Mouse (Mus musculus) embryonic facial prominence, embryonic 14.5 days (tissue): Measurements from ENCODE around the gene 1700025G04Rik. TPM values are rescaled to one million over a fixed set of nuclear protein-coding genes. Genes with fewer than 3 reads are reported as not detected.

Source experiments
- ATAC-seq: fragments of 200-750 bp; cut with Nextera tagmentation; 2 replicates; pipeline ENCODE4 v1.8.0; 2017; ENCODE audit warnings: low read depth, moderate number of reproducible peaks, moderate TSS enrichment
- DNase-seq: peaks from one replicate; pipeline ENCODE4 v3.0.0-alpha.2; 2015; ENCODE audit warnings: low spot score
- H3K27ac ChIP-seq: fragments of 300-500 bp; sonication (generic); replicated peaks from 2 replicates; pipeline ENCODE4 v1.5.1; 2014; ENCODE audit warnings: low read depth, mild to moderate bottlenecking, low read length, moderate library complexity
- H3K27me3 ChIP-seq: fragments of 300-500 bp; sonication (generic); replicated peaks from 2 replicates; pipeline ENCODE4 v1.6.1; 2014; ENCODE audit warnings: low read length; ENCODE audit not compliant: control insufficient read depth, insufficient read depth
- H3K36me3 ChIP-seq: fragments of 300-500 bp; sonication (generic); 2 replicates; pipeline ENCODE4 v1.6.1; 2014; ENCODE audit warnings: low read length, mixed read lengths; ENCODE audit not compliant: control insufficient read depth, insufficient read depth
- H3K4me1 ChIP-seq: fragments of 300-500 bp; sonication (generic); 2 replicates; pipeline ENCODE4 v1.6.1; 2014; ENCODE audit warnings: antibody characterized with exemption, low read length; ENCODE audit not compliant: control insufficient read depth, insufficient read depth
- H3K4me2 ChIP-seq: fragments of 300-500 bp; sonication (generic); 2 replicates; pipeline ENCODE4 v1.6.1; 2014; ENCODE audit warnings: low read depth, mild to moderate bottlenecking, low read length, moderate library complexity, mixed read lengths
- H3K4me3 ChIP-seq: fragments of 300-500 bp; sonication (generic); 2 replicates; pipeline ENCODE4 v1.5.1; 2014; ENCODE audit warnings: low read depth, mild to moderate bottlenecking, low read length
- H3K9ac ChIP-seq: fragments of 300-500 bp; sonication (generic); 2 replicates; pipeline ENCODE4 v1.6.1; 2014; ENCODE audit warnings: low read depth, mild to moderate bottlenecking, low read length, moderate library complexity, mixed read lengths
- H3K9me3 ChIP-seq: fragments of 300-500 bp; sonication (generic); 2 replicates; pipeline ENCODE4 v1.6.1; 2016; ENCODE audit warnings: low read length; ENCODE audit not compliant: control insufficient read depth
- WGBS: fragments of 180-500 bp; shearing (Covaris S2); extraction: QIAGEN DNeasy Blood & Tissue Kit; methylation state at CpG from one replicate; pipeline ENCODE4 v1.1.7; 2014; 5-methylcytosine and 5-hydroxymethylcytosine counted together
- polyA plus RNA-seq: library from polyadenylated mRNA; unstranded; fragments of >200 nt; fragmentation: Nextera tagmentation; extraction: Ambion mirVana; gene quantifications from 2 replicates; pipeline ENCODE4 v1.2.1, GENCODE M21; 2014

The 1700025G04Rik gene
- polyA plus RNA-seq, 1 experiment from 2014 or later = 35.5 TPM

DNA sequence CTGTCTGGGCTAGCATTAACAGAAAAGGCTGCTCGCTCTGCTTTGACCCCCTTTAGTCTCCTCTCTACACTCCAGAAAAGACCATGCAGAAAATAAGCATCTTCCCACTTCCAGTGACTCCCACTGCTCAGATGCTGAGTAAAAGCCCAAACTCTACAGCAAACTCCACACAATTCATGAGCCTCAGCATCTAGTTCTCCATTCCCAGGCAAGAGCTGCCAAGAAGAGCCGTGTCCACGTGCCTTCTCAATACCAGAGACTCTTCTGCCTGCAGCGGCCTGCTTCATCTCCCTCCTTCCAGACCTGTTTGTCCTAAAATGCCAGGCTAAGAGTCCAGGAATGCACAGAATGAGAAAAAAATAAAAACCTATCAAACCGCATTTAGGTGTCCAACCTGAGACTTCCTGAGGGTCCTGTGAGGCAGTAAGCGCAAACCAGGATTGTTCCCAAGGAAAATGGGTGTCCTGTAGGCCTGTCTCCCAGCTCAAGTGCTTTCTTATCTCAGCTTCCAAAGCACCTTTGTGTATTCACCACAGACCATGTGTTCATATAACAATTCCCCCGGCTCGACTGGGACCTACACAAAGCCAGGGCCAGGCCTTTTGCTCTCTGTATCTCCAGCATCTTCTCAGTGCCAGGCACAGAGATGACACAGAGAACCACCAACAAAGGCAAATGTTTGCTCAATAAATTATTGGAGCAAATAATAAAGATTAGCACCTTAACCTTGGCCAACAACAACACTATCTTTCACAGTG is 7.8 kb downstream of the 1700025G04Rik start:
- Histone ChIP-seq H3K9ac (no peak overlapping the region), H3K27me3 (no peaks in the 10 kb centered on the region), H3K9me3 (no peaks in the 10 kb centered on the region), H3K36me3 (no peaks in the 10 kb centered on the region), H3K27ac (no peak overlapping the region), H3K4me1 (peaks cover 29% of the 10 kb centered on the region), H3K4me2 (no peak overlapping the region), H3K4me3 (no peak overlapping the region)
- DNase-seq (no peak), ATAC-seq (no peak)
- 77% methylated on average over 8 of the region's 8 CpGs for WGBS

DNA sequence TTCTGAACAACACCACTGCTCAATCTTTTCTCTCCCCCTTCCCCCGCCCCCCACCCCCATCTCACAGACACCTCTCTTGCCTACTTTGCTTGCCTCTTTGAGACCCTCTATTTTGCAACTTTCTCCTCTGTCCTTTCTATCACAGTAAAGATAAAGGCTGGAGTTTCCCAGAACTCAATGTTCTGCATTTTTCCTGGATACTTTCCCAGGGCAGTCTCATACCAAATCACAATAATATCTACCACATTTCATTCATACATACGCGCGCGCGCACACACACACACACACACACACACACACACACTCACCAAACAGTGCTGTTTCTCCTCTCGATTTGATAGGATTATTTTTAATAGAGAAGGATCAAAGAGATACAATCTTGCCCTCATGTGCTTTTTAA is 8.8 kb downstream of the 1700025G04Rik start:
- 82% methylated on average over 7 of the region's 7 CpGs for WGBS

DNA sequence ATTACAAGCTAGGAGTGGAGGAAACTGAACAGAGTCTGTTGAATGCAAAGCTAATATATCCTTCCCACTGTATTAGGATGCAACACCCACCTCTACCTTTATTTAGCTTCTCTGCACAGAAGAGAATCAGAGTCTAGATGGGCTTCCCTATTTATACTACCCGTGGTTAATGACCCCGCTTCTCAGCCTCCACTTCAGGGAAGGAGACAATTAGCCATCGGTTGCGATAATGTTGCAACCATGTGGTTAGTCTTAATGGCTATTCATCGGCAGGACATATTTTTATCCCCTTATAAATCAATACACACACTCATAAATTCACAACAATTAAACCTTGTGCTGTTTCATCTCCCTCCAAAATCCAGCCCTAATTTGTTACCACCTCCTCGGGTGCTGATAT is 9.7 kb downstream of the 1700025G04Rik start:
- H3K4me1 ChIP-seq = peaks cover 19% of the 10 kb centered on the region
- no peaks in the 10 kb centered on the region for H3K9me3 ChIP-seq
- H3K4me3 ChIP-seq = no peak overlapping the region
- no peak overlapping the region for H3K4me2 ChIP-seq
- H3K27me3 ChIP-seq = no peaks in the 10 kb centered on the region
- 85% methylated on average over 6 of the region's 6 CpGs for WGBS
- DNase-seq (no peak), ATAC-seq (no peak)
- no peaks in the 10 kb centered on the region for H3K36me3 ChIP-seq
- H3K9ac ChIP-seq = no peak overlapping the region
- H3K27ac ChIP-seq = no peak overlapping the region

More for the DNA sequence above, 8.8 kb downstream of the 1700025G04Rik start:
- Histone ChIP-seq H3K4me1 (peaks cover 26% of the 10 kb centered on the region), H3K27ac (no peak overlapping the region), H3K4me2 (no peak overlapping the region), H3K9me3 (no peaks in the 10 kb centered on the region), H3K9ac (no peak overlapping the region), H3K36me3 (no peaks in the 10 kb centered on the region), H3K27me3 (no peaks in the 10 kb centered on the region), H3K4me3 (no peak overlapping the region)
- ATAC-seq (no peak), DNase-seq (no peak)

DNA sequence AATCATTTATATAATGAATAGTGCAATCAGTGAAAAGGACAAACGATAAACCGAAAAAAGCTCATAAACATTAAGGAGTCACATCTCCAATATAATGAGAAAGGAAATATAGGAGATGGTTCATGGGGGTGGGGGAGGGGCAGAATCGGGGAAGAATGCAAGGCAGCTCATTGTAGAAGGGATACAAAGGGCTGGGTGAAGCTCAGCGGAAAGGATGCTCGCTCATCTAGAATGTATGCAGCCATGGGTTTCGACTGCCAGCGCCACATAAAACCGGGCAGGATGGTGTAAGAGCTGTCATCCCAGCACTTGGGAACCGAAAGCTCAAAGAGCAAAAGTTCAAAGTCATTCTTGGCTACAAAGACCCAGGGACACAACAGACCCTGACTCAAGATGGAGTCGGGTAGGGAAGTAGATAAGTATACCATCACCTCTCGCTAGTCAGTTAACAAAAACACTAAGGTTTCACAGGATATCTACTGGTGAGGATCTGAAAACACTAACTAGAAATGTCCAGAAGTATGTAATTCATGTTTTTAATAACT is 12.7 kb downstream of the 1700025G04Rik start:
- H3K9ac ChIP-seq = no peak overlapping the region
- no peaks in the 10 kb centered on the region for H3K36me3 ChIP-seq
- H3K27ac ChIP-seq = no peak overlapping the region
- no peaks in the 10 kb centered on the region for H3K27me3 ChIP-seq
- ATAC-seq (no peak), DNase-seq (peak; percentile 21)
- no peaks in the 10 kb centered on the region for H3K9me3 ChIP-seq
- H3K4me2 ChIP-seq = no peak overlapping the region
- H3K4me3 ChIP-seq = no peak overlapping the region
- peaks cover 18% of the 10 kb centered on the region for H3K4me1 ChIP-seq
- 67% methylated on average over 11 of the region's 11 CpGs for WGBS

DNA sequence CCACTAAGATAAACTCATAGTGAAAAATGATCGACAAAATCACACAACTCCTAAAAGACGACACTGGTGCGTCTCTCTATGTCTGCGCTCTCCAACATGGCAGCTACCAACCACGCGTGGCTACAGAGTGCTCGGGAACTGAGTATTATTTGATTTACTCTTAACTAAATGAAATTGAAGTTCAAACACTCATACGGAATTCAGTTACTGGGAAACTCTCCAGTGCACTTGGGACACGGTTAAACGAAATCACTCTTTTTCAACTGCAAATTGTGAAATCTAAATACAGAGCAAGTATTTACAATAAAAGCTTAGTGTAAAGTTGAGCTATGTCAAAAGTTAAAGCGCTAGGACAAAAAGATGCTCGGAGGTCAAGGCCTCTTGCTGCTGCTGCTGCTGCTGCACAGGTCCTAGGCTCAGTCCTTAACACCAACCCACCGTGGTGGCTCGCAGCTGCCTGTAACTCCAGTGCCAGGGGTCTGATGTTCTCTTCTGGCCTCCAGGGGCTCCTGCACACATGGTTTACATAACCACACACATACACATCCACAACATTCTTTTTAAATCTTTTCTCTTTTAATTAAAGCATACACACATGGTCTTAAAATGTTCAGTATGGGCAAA is 13.6 kb downstream of the 1700025G04Rik start:
- no peak overlapping the region for H3K9ac ChIP-seq
- ATAC-seq = no peak
- H3K9me3 ChIP-seq = no peaks in the 10 kb centered on the region
- WGBS = 70% methylated on average over 14 of the region's 14 CpGs
- peaks cover 18% of the 10 kb centered on the region for H3K4me1 ChIP-seq
- no peaks in the 10 kb centered on the region for H3K27me3 ChIP-seq
- H3K27ac ChIP-seq = no peak overlapping the region
- H3K4me3 ChIP-seq = no peak overlapping the region
- H3K36me3 ChIP-seq = no peaks in the 10 kb centered on the region
- peak; percentile 23 for DNase-seq
- H3K4me2 ChIP-seq = no peak overlapping the region

DNA sequence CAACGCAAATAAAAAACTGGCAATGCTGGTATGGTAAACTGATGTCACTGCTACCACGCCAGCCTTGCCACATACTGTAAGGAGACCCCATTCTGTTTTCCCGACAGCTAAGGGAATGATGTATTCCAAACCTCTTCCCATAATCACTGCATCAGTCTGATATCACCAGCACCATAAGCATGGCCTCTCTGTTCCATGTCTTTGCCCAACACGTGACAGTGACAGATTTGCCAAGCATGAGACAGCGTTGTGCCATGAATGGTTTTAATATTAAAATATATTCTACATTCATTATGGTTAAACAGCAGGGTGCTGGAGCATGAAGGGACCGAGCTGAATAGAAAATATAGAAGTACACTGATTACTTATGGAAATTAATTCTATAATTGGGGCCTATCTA is 14.2 kb downstream of the 1700025G04Rik start:
- H3K36me3 ChIP-seq = no peaks in the 10 kb centered on the region
- no peak for ATAC-seq
- no peak overlapping the region for H3K9ac ChIP-seq
- no peak overlapping the region for H3K4me3 ChIP-seq
- H3K4me1 ChIP-seq = peaks cover 18% of the 10 kb centered on the region
- H3K9me3 ChIP-seq = no peaks in the 10 kb centered on the region
- WGBS = 90% methylated on average over 6 of the region's 6 CpGs
- no peak overlapping the region for H3K4me2 ChIP-seq
- no peaks in the 10 kb centered on the region for H3K27me3 ChIP-seq
- H3K27ac ChIP-seq = no peak overlapping the region
- no peak for DNase-seq

DNA sequence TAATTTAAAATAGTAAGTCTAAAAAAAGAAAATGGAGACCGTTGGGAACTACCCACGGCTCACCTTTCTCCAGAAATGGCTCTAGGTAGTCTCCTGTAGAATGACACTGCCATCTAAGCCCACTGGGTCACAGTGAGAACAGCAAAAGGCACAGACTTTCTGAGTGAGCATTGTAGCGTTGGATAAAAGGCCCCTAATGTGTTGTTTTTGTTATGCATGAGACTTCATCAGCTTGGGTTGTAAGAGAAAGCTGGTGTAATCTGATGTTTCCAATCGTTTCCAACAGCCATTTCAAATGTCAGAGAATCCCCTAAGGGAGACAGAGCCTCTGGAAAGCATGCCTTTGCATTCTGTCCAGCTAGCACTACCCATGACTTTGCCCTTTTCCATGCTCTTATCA is 19.5 kb downstream of the 1700025G04Rik start:
- Histone ChIP-seq H3K36me3 (no peaks in the 10 kb centered on the region), H3K9me3 (no peaks in the 10 kb centered on the region)

DNA sequence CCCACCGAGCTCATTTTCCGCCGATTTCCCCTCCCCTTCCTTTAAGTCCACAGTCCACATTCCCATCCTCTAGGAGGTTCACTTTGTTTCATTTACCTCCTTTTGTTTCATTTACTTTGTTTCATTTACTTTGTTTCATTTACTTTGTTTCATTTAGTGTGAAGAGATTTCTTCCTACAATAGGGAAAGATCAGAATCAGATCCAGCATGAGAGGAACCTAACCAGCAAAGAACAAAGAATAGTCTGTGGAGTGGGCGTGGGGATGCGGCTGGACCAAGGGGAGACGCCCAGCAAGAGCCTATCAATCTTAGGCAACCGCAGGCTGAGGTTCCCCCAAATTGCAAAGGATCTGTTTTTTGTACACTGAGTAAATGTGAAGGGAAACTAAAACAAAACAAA is 20.2 kb downstream of the 1700025G04Rik start:
- no peaks in the 10 kb centered on the region for H3K9me3 ChIP-seq
- 75% methylated on average over 7 of the region's 7 CpGs for WGBS

More for the DNA sequence above, 19.5 kb downstream of the 1700025G04Rik start:
- Histone ChIP-seq H3K4me3 (no peak overlapping the region), H3K4me2 (no peak overlapping the region), H3K27ac (no peak overlapping the region), H3K27me3 (no peaks in the 10 kb centered on the region), H3K4me1 (peaks cover 19% of the 10 kb centered on the region), H3K9ac (no peak overlapping the region)
- no peak for DNase-seq
- 59% methylated on average over 4 of the region's 4 CpGs for WGBS
- ATAC-seq = no peak

More for the DNA sequence above, 20.2 kb downstream of the 1700025G04Rik start:
- no peak overlapping the region for H3K4me2 ChIP-seq
- H3K36me3 ChIP-seq = no peaks in the 10 kb centered on the region
- no peaks in the 10 kb centered on the region for H3K27me3 ChIP-seq
- no peak overlapping the region for H3K4me3 ChIP-seq
- peaks cover 14% of the 10 kb centered on the region for H3K4me1 ChIP-seq
- H3K9ac ChIP-seq = no peak overlapping the region
- no peak for ATAC-seq
- H3K27ac ChIP-seq = no peak overlapping the region
- DNase-seq = no peak
